Mouse (Mus musculus) spleen, adult 2 months (tissue): Measurements from ENCODE around the gene Cntnap2.

Experiments used
- CTCF ChIP-seq: fragments of 200-500 bp; IDR thresholded peaks from 2 replicates; pipeline ENCODE4 v1.5.1; 2011; ENCODE audit warnings: mild to moderate bottlenecking, inconsistent platforms; ENCODE audit not compliant: insufficient read depth, insufficient read length, insufficient replicate concordance; ENCODE audit errors: extremely low read depth
- POLR2A ChIP-seq: fragments of 200-500 bp; IDR thresholded peaks from 2 replicates; pipeline ENCODE4 v1.6.1; 2011; ENCODE audit warnings: low read depth, low read length, inconsistent platforms

GRCm38 (mm10) chr6:46081432-46081831, 1022.3 kb downstream of the Cntnap2 start:
- TF ChIP-seq POLR2A (no peak), CTCF (no peak)
